Mouse (Mus musculus): ENCODE data around the gene Celsr1.

- TF ChIP-seq CTCF (IDR thresholded peaks at IDR 0.05; ENCODE audit: borderline replicate concordance, insufficient read depth, low read depth, low read length) (no peak), POLR2A (IDR thresholded peaks at IDR 0.05; ENCODE audit: borderline replicate concordance, insufficient read depth, low read length) (no peak)
These were observed 67.5 kb downstream of the Celsr1 start for GRCm38 (mm10) chr15:85966032-85966431.
